Comparison of ENCODE assay signal across 17 mouse cellular contexts in genomic region chr11:86965079-86965478, GRCm38 (mm10).
"Had no signal": no experiment of that assay in that cellular context is flagged by ENCODE, and none has a peak within 500 bp of the region (broad histone marks: within the 10 kb centered on the region; RNA-seq: fewer than 3 reads in every experiment).

No protein-coding gene starts in this region.

- H3K9me3 ChIP-seq: lung, embryonic 15.5 days; megakaryocyte, embryonic 14.5 days; midbrain, embryonic 13.5 days; midbrain, embryonic 15.5 days; neural tube, embryonic 12.5 days; stomach, embryonic 15.5 days had no signal

- H3K4me3 ChIP-seq: lung, embryonic 15.5 days; megakaryocyte, embryonic 14.5 days; midbrain, embryonic 13.5 days; midbrain, embryonic 15.5 days; neural tube, embryonic 12.5 days; stomach, embryonic 15.5 days had no signal

- H3K27ac ChIP-seq: lung, embryonic 15.5 days; macrophage; midbrain, embryonic 13.5 days; midbrain, embryonic 15.5 days; neural tube, embryonic 12.5 days; stomach, embryonic 15.5 days; stomach, postnatal 0 days had no signal

- H3K4me1 ChIP-seq: midbrain, embryonic 15.5 days had no signal

- H3K36me3 ChIP-seq: lung, embryonic 15.5 days; midbrain, embryonic 15.5 days; neural tube, embryonic 12.5 days; stomach, embryonic 15.5 days had no signal

- H3K4me2 ChIP-seq: lung, embryonic 15.5 days; midbrain, embryonic 11.5 days; midbrain, embryonic 13.5 days; midbrain, embryonic 15.5 days; neural tube, embryonic 12.5 days; stomach, embryonic 15.5 days had no signal

- H3K27me3 ChIP-seq: lung, embryonic 15.5 days; midbrain, embryonic 13.5 days; midbrain, embryonic 15.5 days; neural tube, embryonic 12.5 days; stomach, embryonic 15.5 days had no signal

- H3K9ac ChIP-seq: lung, embryonic 15.5 days; midbrain, embryonic 13.5 days; midbrain, embryonic 15.5 days; neural tube, embryonic 12.5 days; stomach, embryonic 15.5 days had no signal

- ATAC-seq: lung, postnatal 0 days; midbrain, embryonic 13.5 days; midbrain, embryonic 15.5 days had no signal

- DNase-seq: lung, adult 2 months; lung, postnatal 14 days; lung, postnatal 36 days; right cerebral cortex, postnatal 14 days; thymus, adult 2 months; thymus, postnatal 25 days; thymus, postnatal 4 days had no signal
